Mouse (Mus musculus) cerebellum, adult 8-10 months (tissue): ENCODE data around the gene Bcl2l14.

Experiments used
- DNase-seq: peaks from one replicate; pipeline ENCODE4 v3.0.0; 2022

The Bcl2l14 gene

DNA sequence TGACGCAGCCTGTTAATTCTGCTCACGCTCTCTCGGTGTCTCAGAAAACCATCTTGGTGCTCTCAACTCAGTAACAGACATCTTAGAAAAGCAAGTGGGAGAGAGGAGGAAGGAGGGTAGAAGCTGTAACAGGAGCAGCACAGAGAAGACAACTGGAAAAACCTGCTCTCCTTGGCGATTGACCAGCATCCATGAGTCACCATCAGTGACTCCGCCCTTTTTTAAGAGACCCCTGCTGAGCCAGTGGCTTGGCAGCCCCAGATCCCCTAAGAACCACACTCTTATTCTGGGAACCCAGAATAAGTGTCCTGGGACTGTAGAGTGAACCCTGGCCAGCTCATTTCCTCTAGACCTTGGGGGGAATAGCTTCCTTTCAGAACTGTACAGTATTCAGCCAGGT lies 11.1 kb downstream of the Bcl2l14 start:
- no peak for DNase-seq

DNA sequence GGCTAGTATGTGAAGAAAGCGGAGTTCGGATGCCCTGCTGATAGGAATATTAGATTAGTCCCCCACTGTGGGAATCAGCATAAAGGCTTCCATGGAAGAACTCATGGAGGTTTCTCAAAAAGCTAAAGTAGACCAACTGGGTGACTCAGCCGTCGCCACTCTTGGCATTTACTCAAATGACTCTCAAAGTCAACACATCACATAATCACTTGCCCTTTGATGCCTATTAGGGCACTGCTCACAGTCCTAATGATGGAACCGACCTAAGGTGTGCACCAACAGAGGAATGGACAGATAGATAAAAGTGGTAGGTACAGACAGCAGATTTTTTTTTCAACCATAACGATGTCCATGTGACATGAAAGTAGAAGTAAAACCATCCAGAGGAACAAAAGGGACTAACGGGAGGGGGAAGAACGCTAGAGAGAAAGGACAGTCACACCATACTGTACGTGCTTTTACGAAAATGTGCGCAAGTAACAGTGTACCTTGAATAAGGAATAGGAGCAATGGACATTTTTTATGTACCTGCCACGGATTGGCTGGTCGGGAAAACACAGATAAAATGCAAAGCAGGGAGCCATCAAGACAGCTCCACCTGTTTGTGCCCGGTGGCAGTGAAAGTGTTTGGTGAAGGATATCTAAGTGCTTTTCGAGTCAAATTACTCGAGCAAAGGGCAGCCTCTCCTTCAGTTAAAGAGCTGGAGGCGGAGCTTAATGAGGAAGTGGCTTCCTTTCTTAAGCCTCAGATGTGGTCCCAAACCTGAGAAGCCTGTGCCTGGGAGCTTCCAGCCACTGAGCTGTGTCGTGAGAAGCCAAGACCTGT lies 17.8 kb downstream of the Bcl2l14 start:
- DNase-seq: no peak

GRCm38 (mm10) chr6:134414532-134414883 lies 18.4 kb downstream of the Bcl2l14 start:
- DNase-seq: no peak

GRCm38 (mm10) chr6:134416556-134417105 lies 20.5 kb downstream of the Bcl2l14 start:
- no peak for DNase-seq

DNA sequence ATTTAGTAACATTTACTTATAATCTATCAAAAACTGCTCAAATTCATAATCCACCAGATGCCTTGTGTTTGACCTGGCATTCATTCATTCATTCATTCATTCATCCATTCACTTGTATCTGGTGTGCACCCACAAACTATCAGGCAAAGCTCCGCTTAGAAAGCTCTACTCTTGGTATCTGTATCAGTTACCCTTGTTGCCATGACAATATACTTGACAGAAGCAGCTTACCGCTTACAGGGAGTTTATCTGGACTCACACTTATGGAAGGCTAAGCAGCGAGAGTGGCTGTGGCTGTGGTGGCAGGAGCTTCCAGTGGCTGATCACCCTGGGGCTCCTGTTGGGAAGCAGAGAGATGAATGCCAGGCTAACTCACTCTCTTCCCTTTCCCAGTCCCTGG lies 21.8 kb downstream of the Bcl2l14 start:
- DNase-seq: no peak

GRCm38 (mm10) chr6:134420375-134420774 lies 24.3 kb downstream of the Bcl2l14 start:
- DNase-seq: no peak

DNA sequence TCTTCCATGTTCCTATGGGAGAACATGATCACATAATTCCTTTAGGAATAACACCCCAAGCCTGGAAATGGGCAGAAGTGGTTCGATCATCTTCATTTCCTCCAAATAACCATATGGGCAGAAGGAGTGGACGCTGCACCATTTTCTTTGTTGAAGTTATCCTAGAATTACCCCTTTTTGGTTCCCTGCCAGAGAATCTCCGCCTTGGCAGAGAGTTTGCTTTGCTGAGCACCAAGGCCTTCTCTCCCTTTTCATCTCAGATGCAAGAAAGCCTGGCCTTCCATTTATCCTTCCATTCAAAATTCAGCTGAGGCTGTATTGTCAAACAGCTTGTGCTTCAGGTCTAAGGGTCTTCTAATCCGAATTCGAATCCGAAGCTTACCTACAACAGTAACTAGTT lies 25.8 kb downstream of the Bcl2l14 start:
- no peak for DNase-seq

GRCm38 (mm10) chr6:134425216-134425717 lies 29.1 kb downstream of the Bcl2l14 start:
- DNase-seq: peak; percentile 60

- no peak for DNase-seq
Observed at GRCm38 (mm10) chr6:134427165-134427564, 31.0 kb downstream of the Bcl2l14 start.

GRCm38 (mm10) chr6:134428455-134428854 lies 32.3 kb downstream of the Bcl2l14 start:
- DNase-seq: no peak

DNA sequence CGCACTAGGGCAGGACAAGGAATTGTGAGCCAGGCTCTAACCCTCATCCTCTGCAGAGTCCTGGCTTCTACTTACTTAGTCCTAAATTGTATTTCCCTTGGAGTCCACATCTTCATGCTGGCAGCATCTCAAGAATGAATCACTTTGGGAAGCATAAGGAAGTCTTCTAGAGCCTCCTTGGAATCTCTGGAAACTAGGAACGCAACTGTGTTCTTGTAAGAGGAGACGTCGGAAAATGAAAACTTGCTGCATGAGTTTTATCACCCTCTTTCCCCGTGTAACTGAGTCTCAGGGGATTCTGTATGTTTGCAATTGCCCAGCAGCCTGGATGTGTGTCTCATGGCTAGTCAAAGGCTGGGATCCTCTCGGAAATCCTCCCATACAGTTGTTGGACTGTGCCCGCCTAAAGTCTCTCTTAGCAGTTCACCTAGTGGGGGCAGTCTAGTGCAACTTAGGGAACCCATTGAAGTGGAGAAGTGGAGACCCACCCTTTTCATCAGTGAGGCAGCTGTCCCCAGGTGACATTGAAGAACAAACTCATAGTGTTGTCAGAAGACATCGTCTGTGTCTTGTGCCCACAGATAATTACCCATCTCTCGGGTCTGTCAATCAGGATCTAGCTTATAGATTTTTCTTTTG lies 34.2 kb downstream of the Bcl2l14 start:
- DNase-seq: no peak

GRCm38 (mm10) chr6:134431583-134431982 lies 35.5 kb downstream of the Bcl2l14 start:
- no peak for DNase-seq

DNA sequence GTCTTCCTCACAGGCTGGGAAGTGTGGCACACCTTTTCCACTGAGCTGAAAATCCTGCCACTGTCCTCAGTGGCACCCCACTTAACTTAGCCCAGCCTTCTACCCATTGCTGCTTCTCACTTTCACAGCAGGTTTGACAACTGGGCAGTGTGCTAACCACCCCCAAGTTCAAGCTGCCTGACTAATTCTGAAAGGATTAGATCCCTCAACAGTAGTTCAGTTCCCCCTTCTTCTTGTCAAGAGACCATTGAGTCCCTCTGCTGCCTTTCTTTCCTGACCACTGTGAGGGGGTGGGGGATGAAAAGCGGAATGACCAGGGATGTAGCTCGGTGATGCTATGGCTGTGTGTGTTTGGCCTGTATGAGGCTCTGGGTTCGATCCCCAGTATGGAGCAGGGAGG lies 37.2 kb downstream of the Bcl2l14 start:
- no peak for DNase-seq

DNA sequence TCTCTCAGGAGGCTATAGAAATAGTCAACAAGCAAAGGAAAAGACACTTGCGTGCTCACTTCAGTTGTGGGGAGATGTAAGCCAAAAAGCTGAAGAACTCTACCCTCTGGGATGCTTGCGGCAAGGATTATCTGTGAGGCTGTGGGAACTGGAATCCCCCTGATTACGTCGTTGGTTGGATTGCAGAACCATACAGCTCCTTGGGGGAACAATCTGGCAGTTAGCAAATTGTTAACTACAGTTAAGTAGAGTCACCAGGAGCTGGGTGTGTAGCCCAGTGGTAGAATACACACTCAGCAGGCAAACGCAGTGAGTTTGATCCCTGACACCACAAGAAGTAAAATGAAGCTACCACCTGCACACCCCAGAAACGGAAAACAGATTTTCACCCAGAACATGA lies 37.9 kb downstream of the Bcl2l14 start:
- DNase-seq: no peak

- no peak for DNase-seq
Observed at GRCm38 (mm10) chr6:134434866-134435390, 38.8 kb downstream of the Bcl2l14 start.

- no peak for DNase-seq
Observed at GRCm38 (mm10) chr6:134436955-134437354, 40.8 kb downstream of the Bcl2l14 start.

- peak; percentile 5 for DNase-seq
Observed at GRCm38 (mm10) chr6:134439401-134440021, 43.4 kb downstream of the Bcl2l14 start.

DNA sequence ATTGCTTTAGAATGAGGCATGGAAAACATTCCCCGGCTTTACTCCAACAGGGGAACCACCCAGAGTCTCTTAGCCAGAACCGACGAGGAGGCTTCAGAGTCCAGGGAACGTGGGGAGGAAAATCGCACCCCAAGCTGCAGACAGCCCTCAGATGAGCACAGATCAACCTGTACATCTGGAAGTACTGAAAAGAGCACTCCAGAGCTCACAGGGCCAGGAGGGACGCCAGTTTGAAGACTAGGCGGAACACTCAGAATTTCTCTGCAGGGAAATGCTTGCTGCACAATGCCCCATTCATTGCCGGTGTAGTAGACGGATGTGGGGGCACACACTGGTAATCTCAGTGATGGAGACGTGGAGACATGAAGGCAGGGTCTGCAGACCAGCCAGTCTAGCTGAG lies 43.9 kb downstream of the Bcl2l14 start:
- DNase-seq: no peak

DNA sequence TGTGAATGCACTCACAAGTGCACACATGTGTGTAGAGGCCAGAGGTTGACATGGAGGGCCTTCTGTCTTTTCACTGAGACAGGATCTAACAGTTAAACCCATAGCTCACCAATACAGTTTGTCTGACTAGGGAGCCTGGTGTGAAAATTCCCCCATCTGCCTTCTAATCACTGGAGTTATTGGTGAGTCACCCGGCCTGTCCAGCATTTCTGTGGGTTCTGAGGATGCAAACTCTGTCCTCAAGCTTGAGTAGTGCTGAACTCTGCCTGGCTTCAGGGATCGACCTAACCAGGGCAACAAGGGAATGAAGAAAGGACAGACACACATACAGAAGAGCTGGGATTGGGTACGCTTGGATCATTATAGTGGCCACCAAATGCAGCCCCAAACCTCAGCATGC lies 45.6 kb downstream of the Bcl2l14 start:
- no peak for DNase-seq

DNA sequence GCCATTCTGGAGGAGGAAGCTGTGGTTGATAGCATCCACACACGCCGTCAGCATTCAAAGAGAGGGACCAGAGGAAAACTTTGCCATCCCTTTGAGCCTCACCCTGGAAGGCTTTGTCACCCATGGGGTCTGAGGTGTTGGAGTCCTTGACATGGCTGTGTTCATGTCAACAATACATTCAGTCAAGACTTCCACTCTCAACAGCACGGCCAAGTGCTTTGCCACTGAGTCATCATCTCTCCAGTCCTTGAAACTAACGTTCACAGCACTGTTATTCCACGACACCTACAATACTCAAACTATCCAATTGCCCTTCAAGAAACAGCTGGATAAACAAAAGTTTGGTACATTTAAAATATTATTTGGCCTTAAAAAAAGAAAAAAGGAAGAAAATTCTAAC lies 46.1 kb downstream of the Bcl2l14 start:
- DNase-seq: no peak

GRCm38 (mm10) chr6:134443198-134443904 lies 47.2 kb downstream of the Bcl2l14 start:
- no peak for DNase-seq

DNA sequence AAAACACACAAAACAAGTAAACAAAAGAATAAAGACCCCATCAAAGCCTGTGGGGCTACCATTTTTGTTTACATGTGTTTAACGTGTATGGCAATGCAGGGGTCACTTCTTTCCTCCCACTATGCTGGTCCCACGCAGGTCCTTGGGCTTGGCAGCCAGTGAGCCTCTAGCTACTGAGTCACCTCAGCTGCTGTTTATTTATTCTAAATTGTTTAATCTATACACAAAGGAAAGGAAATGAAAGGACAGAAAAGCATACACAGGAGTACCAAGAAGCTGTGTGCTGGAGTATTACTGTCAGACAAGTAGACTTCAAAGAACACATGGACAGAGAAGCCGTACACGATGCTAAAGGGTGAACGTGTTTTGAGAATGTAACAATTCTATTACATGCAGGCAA lies 47.8 kb downstream of the Bcl2l14 start:
- no peak for DNase-seq

DNA sequence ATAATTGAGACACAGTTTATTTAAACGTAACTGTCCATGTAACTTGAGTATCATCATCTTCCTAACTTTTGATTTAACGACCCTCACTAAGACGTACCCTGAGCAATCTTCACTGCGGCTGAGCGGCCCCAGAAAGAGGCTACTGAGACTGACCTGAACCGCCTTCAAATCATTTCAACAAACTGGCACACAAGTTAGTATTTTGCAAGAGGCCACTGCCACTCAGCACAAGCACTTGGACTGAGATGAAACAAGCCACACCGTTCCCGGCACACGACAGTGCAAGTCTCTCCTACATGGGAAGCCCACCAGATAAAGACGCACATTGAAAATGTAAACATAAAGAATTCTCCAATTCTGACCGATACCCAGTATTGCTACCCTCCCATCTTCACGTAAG lies 52.3 kb downstream of the Bcl2l14 start:
- no peak for DNase-seq
